Mouse (Mus musculus): Measurements from ENCODE around the gene Isoc2a. TPM values are rescaled to one million over a fixed set of nuclear protein-coding genes. Genes with fewer than 3 reads are reported as not detected.
A peak's percentile ranks its signal among the peaks of the same experiment; 100 is the strongest.

The Isoc2a gene
- total RNA-seq, 1 experiment, result 16.1 TPM

DNA sequence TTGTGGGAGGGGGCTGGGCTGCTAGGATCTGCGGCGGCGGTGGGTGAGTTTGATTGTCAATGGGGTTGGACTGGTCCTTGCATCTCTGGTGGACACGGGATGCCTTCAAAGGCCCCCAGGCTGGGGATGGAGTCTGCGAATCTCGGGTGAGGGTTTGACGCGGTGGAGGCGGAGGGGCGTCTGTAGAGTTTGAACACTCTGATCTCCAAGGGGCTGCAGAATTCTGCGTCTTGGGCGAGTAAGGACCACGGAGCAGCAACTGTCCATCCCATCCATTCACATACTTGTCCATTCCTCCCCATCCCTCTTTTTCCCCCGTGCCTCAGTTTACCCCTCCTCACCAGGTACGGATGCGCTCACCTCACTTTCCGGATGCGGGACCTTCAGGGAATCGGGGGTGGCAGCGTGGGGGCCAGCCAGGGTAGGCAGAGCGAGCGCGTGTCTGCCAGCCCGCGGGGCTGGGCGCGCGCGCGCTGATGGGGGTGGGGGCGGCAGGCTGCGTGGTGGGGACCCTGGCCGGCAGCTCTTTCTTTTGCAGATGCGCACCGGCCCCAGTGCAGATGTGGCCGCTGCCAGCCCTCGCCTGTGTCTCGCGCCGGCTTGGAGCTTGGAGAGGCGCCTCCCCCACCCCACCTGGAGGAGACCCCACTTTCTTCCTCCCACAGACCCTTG, 32.6 kb upstream of the Isoc2a start, which contains the start of gene Shisa7:
Gene Shisa7 (minus strand): TSS at position 452 of the 672 bp plus-strand sequence.
- no peaks in the 10 kb centered on the region for H3K36me3 ChIP-seq (ENCODE audit: control insufficient read depth, insufficient read depth, low read length, poor library complexity, severe bottlenecking)
- in situ Hi-C loops (cut with MboI; ENCODE audit: low sequenced_read_pairs in 2 of 2, unreplicated experiment in 2 of 2), result no loop called here
- no peaks in the 10 kb centered on the region for H3K9me3 ChIP-seq (ENCODE audit: control insufficient read depth, insufficient read depth, low read depth, low read length)
- peaks cover 2 to 14% of the 10 kb centered on the region in 2 experiments; a peak in 2 of 4 replicates for H3K4me1 ChIP-seq (ENCODE audit: control insufficient read depth in 2 of 2, insufficient read depth in 2 of 2, low read length in 2 of 2, poor library complexity in 1 of 2)
- peak within 1 kb of the TSS; percentile 63 to 75 for H3K4me3 ChIP-seq (ENCODE audit: insufficient read depth in 1 of 2, low read depth in 1 of 2, low read length in 2 of 2, poor library complexity in 1 of 2, severe bottlenecking in 1 of 2)
- H3K9ac ChIP-seq (ENCODE audit: insufficient read depth, low read depth, low read length, poor library complexity, severe bottlenecking), result peak within 1 kb of the TSS; percentile 49
- TF ChIP-seq ZC3H11A (IDR thresholded peaks at IDR 0.05; ENCODE audit: borderline replicate concordance, low read depth, low read length), result no peak
- no peak for TF ChIP-seq CHD2 (IDR thresholded peaks at IDR 0.05; ENCODE audit: low read depth, low read length)
- H3K27ac ChIP-seq (ENCODE audit: insufficient read depth, low read depth, low read length, poor library complexity, severe bottlenecking), result no peak within 1 kb of the TSS
- no peak for DNase-seq (ENCODE audit: low read depth, low spot score)

DNA sequence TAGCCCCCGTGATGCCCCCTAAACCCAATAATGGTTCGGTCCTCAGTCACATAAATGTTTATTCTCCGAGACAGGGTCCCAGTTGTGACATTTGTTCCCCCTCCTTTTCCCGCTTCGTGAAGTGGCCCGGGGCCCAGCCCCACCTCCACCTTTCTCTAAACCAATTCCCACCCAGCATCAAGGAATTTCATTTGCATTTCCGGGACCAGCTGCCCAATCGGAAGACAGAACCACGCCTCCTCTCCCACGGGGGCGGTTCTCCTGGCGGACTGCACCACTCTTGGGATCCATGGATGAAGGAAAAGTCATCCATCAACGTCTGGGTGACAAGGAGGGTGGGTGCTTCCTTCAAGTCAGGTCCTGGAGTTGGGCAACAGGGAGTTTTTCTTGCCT, 32.0 kb upstream of the Isoc2a start:
- H3K36me3 ChIP-seq (ENCODE audit: control insufficient read depth, insufficient read depth, low read length, poor library complexity, severe bottlenecking), result no peaks in the 10 kb centered on the region
- DNase-seq (ENCODE audit: low read depth, low spot score), result peak; percentile 92
- TF ChIP-seq CHD2 (IDR thresholded peaks at IDR 0.05; ENCODE audit: low read depth, low read length) (peak; percentile 47; the same call in 1 of the 2 replicates), ZC3H11A (IDR thresholded peaks at IDR 0.05; ENCODE audit: borderline replicate concordance, low read depth, low read length) (no peak), HCFC1 (IDR thresholded peaks at IDR 0.05; ENCODE audit: borderline replicate concordance, insufficient read depth, low read length) (no peak), MAFK (IDR thresholded peaks at IDR 0.05; ENCODE audit: insufficient read depth, low read depth, low read length) (no peak), ZNF384 (IDR thresholded peaks at IDR 0.05; ENCODE audit: low read depth, low read length) (no peak)
- peaks cover 2 to 14% of the 10 kb centered on the region in 2 experiments; a peak in 2 of 4 replicates for H3K4me1 ChIP-seq (ENCODE audit: control insufficient read depth in 2 of 2, insufficient read depth in 2 of 2, low read length in 2 of 2, poor library complexity in 1 of 2)
- H3K27ac ChIP-seq (ENCODE audit: insufficient read depth, low read depth, low read length, poor library complexity, severe bottlenecking), result no peak overlapping the region
- H3K9me3 ChIP-seq (ENCODE audit: control insufficient read depth, insufficient read depth, low read depth, low read length), result no peaks in the 10 kb centered on the region
- H3K4me3 ChIP-seq (ENCODE audit: insufficient read depth in 1 of 2, low read depth in 1 of 2, low read length in 2 of 2, poor library complexity in 1 of 2, severe bottlenecking in 1 of 2), result peak overlapping the region; percentile 63 to 75
- H3K9ac ChIP-seq (ENCODE audit: insufficient read depth, low read depth, low read length, poor library complexity, severe bottlenecking), result peak overlapping the region; percentile 49; the same call in 1 of the 2 replicates
- in situ Hi-C loops (cut with MboI; ENCODE audit: low sequenced_read_pairs in 2 of 2, unreplicated experiment in 2 of 2), result no loop called here

DNA sequence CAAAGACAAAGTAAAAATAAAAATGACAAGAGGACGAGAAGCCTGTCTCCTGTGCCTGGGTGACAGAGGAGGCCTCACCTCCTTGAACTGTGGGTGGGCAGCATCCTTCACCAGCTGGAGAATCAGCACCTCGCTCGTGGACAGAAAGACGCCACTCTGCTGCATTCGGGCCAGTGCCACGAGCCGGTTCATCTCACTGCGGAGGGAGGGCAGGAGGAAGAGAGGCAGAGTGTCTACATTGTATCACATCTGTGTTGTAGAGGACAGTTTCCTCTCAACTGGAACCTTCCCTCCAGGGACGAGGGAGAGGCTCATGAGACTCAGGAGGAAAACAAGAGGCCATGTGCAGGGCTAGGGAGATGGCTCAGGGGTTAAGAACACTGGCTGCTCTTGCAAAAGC, 27.6 kb upstream of the Isoc2a start:
- no peak overlapping the region for H3K27ac ChIP-seq (ENCODE audit: insufficient read depth, low read depth, low read length, poor library complexity, severe bottlenecking)
- no peaks in the 10 kb centered on the region for H3K36me3 ChIP-seq (ENCODE audit: control insufficient read depth, insufficient read depth, low read length, poor library complexity, severe bottlenecking)
- in situ Hi-C loops (cut with MboI; ENCODE audit: low sequenced_read_pairs in 2 of 2, unreplicated experiment in 2 of 2), result no loop called here
- H3K9me3 ChIP-seq (ENCODE audit: control insufficient read depth, insufficient read depth, low read depth, low read length), result no peaks in the 10 kb centered on the region
- TF ChIP-seq HCFC1 (IDR thresholded peaks at IDR 0.05; ENCODE audit: borderline replicate concordance, insufficient read depth, low read length) (no peak), ZNF384 (IDR thresholded peaks at IDR 0.05; ENCODE audit: low read depth, low read length) (no peak), ZC3H11A (IDR thresholded peaks at IDR 0.05; ENCODE audit: borderline replicate concordance, low read depth, low read length) (no peak), MAFK (IDR thresholded peaks at IDR 0.05; ENCODE audit: insufficient read depth, low read depth, low read length) (no peak), CHD2 (IDR thresholded peaks at IDR 0.05; ENCODE audit: low read depth, low read length) (no peak)
- DNase-seq (ENCODE audit: low read depth, low spot score), result no peak
- H3K9ac ChIP-seq (ENCODE audit: insufficient read depth, low read depth, low read length, poor library complexity, severe bottlenecking), result no peak overlapping the region
- H3K4me1 ChIP-seq (ENCODE audit: control insufficient read depth in 2 of 2, insufficient read depth in 2 of 2, low read length in 2 of 2, poor library complexity in 1 of 2), result peaks cover 0 to 1% of the 10 kb centered on the region in 2 experiments; a peak in 1 of 4 replicates
- no peak overlapping the region for H3K4me3 ChIP-seq (ENCODE audit: insufficient read depth in 1 of 2, low read depth in 1 of 2, low read length in 2 of 2, poor library complexity in 1 of 2, severe bottlenecking in 1 of 2)

DNA sequence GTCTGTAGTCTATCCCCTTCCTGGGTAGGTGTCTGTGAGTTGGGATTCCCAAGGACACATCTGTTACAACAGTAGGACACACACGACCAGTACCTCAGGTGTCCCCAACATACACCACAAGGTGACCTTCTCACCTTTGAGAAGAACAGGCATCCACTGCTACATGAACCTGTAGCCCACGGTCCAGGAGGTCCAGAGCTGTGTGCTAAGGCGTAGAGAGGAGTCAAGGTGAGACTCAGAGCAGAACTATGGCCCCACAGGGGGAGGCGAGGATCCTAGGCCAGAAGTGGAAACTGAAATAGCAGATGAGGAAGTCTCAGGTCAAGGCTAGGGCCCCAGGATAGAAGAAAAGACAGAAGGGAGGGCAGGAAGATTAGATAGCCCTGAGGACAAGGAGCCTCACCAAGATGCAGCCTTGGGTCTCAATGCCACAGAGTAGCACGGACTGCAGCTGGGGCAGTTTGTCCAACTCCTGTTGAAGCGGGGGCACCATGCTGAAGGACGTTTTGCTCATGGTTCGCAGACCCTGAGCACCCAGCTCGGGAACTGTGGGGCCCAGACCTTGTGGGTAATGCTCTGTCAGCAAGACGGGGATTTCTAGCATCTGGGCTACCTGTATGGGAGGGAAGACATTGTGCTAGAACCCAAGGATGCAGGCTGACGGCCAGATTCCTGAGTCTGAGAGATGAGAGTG, 26.2 kb upstream of the Isoc2a start:
- no peak for TF ChIP-seq ZNF384 (IDR thresholded peaks at IDR 0.05; ENCODE audit: low read depth, low read length)
- TF ChIP-seq MAFK (IDR thresholded peaks at IDR 0.05; ENCODE audit: insufficient read depth, low read depth, low read length), result no peak
- TF ChIP-seq ZC3H11A (IDR thresholded peaks at IDR 0.05; ENCODE audit: borderline replicate concordance, low read depth, low read length), result no peak
- TF ChIP-seq HCFC1 (IDR thresholded peaks at IDR 0.05; ENCODE audit: borderline replicate concordance, insufficient read depth, low read length), result no peak
- no peak for TF ChIP-seq CHD2 (IDR thresholded peaks at IDR 0.05; ENCODE audit: low read depth, low read length)
- no peak for DNase-seq (ENCODE audit: low read depth, low spot score)
- Histone ChIP-seq H3K27ac (ENCODE audit: insufficient read depth, low read depth, low read length, poor library complexity, severe bottlenecking) (no peak overlapping the region), H3K9ac (ENCODE audit: insufficient read depth, low read depth, low read length, poor library complexity, severe bottlenecking) (no peak overlapping the region), H3K4me1 (ENCODE audit: control insufficient read depth in 2 of 2, insufficient read depth in 2 of 2, low read length in 2 of 2, poor library complexity in 1 of 2) (no peaks in the 10 kb centered on the region), H3K36me3 (ENCODE audit: control insufficient read depth, insufficient read depth, low read length, poor library complexity, severe bottlenecking) (no peaks in the 10 kb centered on the region), H3K9me3 (ENCODE audit: control insufficient read depth, insufficient read depth, low read depth, low read length) (no peaks in the 10 kb centered on the region), H3K4me3 (ENCODE audit: insufficient read depth in 1 of 2, low read depth in 1 of 2, low read length in 2 of 2, poor library complexity in 1 of 2, severe bottlenecking in 1 of 2) (no peak overlapping the region)
- in situ Hi-C loops (cut with MboI; ENCODE audit: low sequenced_read_pairs in 2 of 2, unreplicated experiment in 2 of 2), result no loop called here

Data from ES-E14 (cell line).